Mouse (Mus musculus) kidney, postnatal 0 days (tissue): ENCODE results near the gene Basp1. TPM values are rescaled to one million over a fixed set of nuclear protein-coding genes. Genes with fewer than 3 reads are reported as not detected.

Source experiments
- ATAC-seq: fragments of 200-750 bp; cut with Nextera tagmentation; replicated peaks from 2 replicates; pipeline ENCODE4 v1.8.0; 2017; ENCODE audit warnings: low read depth, moderate number of reproducible peaks, moderate TSS enrichment, moderate library complexity; ENCODE audit not compliant: low FRiP score
- DNase-seq: peaks from one replicate; pipeline ENCODE4 v3.0.0-alpha.2; 2016; ENCODE audit warnings: low spot score
- H3K27ac ChIP-seq: fragments of 300-500 bp; sonication (generic); 2 replicates; pipeline ENCODE4 v1.5.1; 2014; ENCODE audit warnings: mild to moderate bottlenecking
- H3K27me3 ChIP-seq: fragments of 300-500 bp; sonication (generic); 2 replicates; pipeline ENCODE4 v1.6.1; 2014; ENCODE audit warnings: low read length, mixed read lengths; ENCODE audit not compliant: insufficient read depth
- H3K36me3 ChIP-seq: fragments of 300-500 bp; sonication (generic); 2 replicates; pipeline ENCODE4 v1.6.1; 2014; ENCODE audit warnings: low read length, mixed read lengths; ENCODE audit not compliant: insufficient read depth
- H3K4me1 ChIP-seq: fragments of 300-500 bp; sonication (generic); replicated peaks from 2 replicates; pipeline ENCODE4 v1.6.1; 2014; ENCODE audit warnings: antibody characterized with exemption, low read length, mixed read lengths; ENCODE audit not compliant: insufficient read depth
- H3K4me2 ChIP-seq: fragments of 300-500 bp; sonication (generic); 2 replicates; pipeline ENCODE4 v1.6.1; 2014; ENCODE audit warnings: mild to moderate bottlenecking, low read length, moderate library complexity, mixed read lengths
- H3K4me3 ChIP-seq: fragments of 300-500 bp; sonication (generic); replicated peaks from 2 replicates; pipeline ENCODE4 v1.5.1; 2014; ENCODE audit warnings: low read depth, low read length
- H3K9ac ChIP-seq: fragments of 300-500 bp; sonication (generic); 2 replicates; pipeline ENCODE4 v1.6.1; 2014; ENCODE audit warnings: low read depth, low read length
- H3K9me3 ChIP-seq: fragments of 300-500 bp; sonication (generic); replicated peaks from 2 replicates; pipeline ENCODE4 v1.6.1; 2016; ENCODE audit warnings: low read length, inconsistent platforms, mixed read lengths
- CTCF ChIP-seq: IDR thresholded peaks from 2 replicates; pipeline ENCODE4 v1.5.1; 2016; ENCODE audit warnings: antibody characterized with exemption, low read depth, mild to moderate bottlenecking, moderate library complexity
- WGBS: fragments of 180-500 bp; shearing (Covaris S2); extraction: QIAGEN DNeasy Blood & Tissue Kit; methylation state at CpG from one replicate; pipeline ENCODE4 v1.1.7; 2014; 5-methylcytosine and 5-hydroxymethylcytosine counted together
- polyA plus RNA-seq: library from polyadenylated mRNA; unstranded; fragments of >200 nt; fragmentation: Nextera tagmentation; extraction: Ambion mirVana; gene quantifications from 2 replicates; pipeline ENCODE4 v1.2.1, GENCODE M21; 2015

The Basp1 gene
- polyA plus RNA-seq, 1 experiment from 2014 or later, result 31.7 TPM

- Histone ChIP-seq H3K9me3 (no peaks in the 10 kb centered on the region), H3K9ac (no peak overlapping the region), H3K36me3 (no peaks in the 10 kb centered on the region), H3K27ac (no peak overlapping the region), H3K4me3 (no peak overlapping the region), H3K27me3 (no peaks in the 10 kb centered on the region), H3K4me2 (no peak overlapping the region), H3K4me1 (no peaks in the 10 kb centered on the region)
- TF ChIP-seq CTCF, result no peak
- 87% methylated on average over 3 of the region's 3 CpGs for WGBS
- no peak for DNase-seq
- ATAC-seq, result no peak
These were observed 11.6 kb downstream of the Basp1 start for GRCm38 (mm10) chr15:25402001-25402400.

DNA sequence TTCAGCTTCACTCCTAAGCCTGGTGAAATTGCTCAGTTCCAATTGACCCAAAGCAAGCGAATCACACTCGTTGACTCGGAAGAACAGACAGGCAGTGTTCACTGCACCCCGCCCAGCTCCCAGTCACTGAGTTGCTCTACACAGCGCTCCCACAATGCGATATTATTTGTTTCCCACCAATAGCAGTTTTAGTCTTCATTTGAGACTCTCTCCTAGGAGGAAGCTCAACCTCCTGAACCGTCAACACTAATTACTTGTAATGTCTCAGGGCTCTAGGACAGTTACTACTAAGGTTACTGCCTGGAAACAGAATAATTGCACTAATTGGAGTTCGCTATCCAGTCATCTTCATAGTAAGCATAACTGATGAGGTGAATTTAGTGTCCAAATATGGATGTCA, 13.3 kb downstream of the Basp1 start:
- Histone ChIP-seq H3K27ac (no peak overlapping the region), H3K27me3 (no peaks in the 10 kb centered on the region), H3K4me1 (no peaks in the 10 kb centered on the region), H3K4me3 (no peak overlapping the region), H3K4me2 (no peak overlapping the region), H3K36me3 (no peaks in the 10 kb centered on the region), H3K9ac (no peak overlapping the region), H3K9me3 (no peaks in the 10 kb centered on the region)
- no peak for TF ChIP-seq CTCF
- ATAC-seq (no peak), DNase-seq (no peak)
- whole genome bisulfite sequencing, result 90% methylated on average over 8 of the region's 8 CpGs

DNA sequence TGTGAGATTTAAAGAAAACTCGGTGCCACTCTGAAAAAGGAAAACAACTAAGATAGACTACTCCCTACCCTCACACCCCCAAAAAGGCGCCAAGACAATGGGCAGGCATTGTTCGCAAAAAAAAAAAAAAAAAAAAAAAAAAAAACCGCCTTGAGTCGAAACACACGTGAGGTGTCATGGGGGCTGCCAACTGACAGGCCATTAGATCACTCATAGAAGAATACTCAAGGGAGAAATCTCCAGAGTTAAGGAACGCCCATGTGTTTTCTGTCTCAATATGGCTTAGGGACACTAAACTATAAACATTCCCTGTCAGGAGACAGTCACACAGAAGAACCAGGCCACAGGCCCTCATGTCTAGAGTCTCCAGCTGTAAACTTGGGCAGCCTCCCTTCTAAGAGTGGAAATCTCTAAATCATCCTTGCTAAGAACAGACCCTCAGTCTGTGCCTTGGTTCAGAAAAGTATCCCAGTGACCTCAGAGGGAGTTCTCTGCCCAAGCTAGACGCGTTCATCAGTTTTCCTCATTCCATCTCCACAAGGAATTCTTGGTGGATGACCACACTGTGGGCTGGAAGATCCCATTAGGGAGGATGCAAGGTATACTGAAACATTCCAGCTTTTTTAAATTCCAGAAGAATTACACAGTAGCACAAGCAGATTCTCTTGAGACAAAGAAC, 17.5 kb downstream of the Basp1 start:
- Histone ChIP-seq H3K4me3 (no peak overlapping the region), H3K36me3 (no peaks in the 10 kb centered on the region), H3K4me1 (no peaks in the 10 kb centered on the region), H3K27ac (no peak overlapping the region), H3K9ac (no peak overlapping the region), H3K4me2 (no peak overlapping the region), H3K27me3 (no peaks in the 10 kb centered on the region), H3K9me3 (no peaks in the 10 kb centered on the region)
- ATAC-seq (no peak), DNase-seq (peak; percentile 25)
- no peak for TF ChIP-seq CTCF
- WGBS, result 60% methylated on average over 9 of the region's 9 CpGs

DNA sequence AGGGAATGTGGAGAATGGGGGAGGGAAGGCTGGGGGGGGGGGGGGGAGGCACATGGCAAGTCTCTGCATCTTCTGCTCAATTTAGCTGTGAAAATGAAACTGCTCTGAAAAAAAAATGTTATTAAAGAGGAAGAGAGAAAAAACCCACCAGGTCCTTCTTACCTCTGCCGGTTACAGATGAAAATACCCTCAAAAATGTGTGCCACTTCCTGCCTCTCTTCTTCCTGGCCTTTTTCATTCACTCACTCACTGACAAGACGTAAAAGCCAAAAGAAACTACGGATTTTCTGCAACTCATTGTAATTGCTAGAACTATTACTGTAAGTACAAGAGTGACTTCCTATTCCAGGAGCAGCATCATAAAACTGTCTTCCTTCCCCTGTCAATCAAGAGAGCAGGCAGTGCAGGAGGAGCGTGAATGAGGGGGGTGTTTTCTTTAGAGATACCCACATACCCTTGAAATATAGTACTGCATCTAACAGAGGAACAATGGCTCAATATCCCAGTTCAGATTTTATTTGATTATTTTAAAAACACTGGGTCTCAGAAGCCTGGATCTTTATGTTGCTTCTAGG, 21.0 kb downstream of the Basp1 start:
- Histone ChIP-seq H3K9me3 (no peaks in the 10 kb centered on the region), H3K4me2 (no peak overlapping the region), H3K9ac (no peak overlapping the region), H3K27me3 (no peaks in the 10 kb centered on the region), H3K27ac (no peak overlapping the region), H3K36me3 (no peaks in the 10 kb centered on the region), H3K4me3 (no peak overlapping the region), H3K4me1 (no peaks in the 10 kb centered on the region)
- no peak for TF ChIP-seq CTCF
- DNase-seq (no peak), ATAC-seq (no peak)
- 57% methylated on average over 4 of the region's 4 CpGs for WGBS

DNA sequence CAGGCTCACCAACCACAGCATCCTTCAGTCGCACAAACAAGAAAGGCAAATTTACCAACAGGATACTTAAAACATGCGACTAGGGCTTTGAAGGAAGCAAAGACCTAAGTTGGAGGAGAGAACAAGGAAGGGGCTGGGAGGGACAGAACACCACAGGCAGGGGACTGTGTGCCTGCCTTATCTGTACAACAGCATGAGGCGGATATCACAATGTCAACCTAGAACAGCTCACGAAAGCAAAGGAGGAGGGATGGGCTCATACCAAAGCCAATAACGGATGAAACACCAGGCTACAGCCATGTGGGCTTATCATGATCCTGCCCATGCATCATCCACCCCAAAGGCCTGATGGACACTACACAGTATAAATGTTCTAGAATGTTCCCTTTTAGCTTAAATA, 22.4 kb downstream of the Basp1 start:
- Histone ChIP-seq H3K9ac (no peak overlapping the region), H3K27ac (no peak overlapping the region), H3K36me3 (no peaks in the 10 kb centered on the region), H3K4me1 (no peaks in the 10 kb centered on the region), H3K27me3 (no peaks in the 10 kb centered on the region), H3K4me3 (no peak overlapping the region), H3K4me2 (no peak overlapping the region), H3K9me3 (no peaks in the 10 kb centered on the region)
- DNase-seq, result no peak
- ATAC-seq, result no peak
- WGBS, result 90% methylated on average over 5 of the region's 5 CpGs
- TF ChIP-seq CTCF, result no peak

GRCm38 (mm10) chr15:25387572-25387971, 26.0 kb downstream of the Basp1 start:
- 80% methylated on average over 6 of the region's 6 CpGs for WGBS
- DNase-seq (no peak), ATAC-seq (no peak)
- no peak for TF ChIP-seq CTCF
- Histone ChIP-seq H3K4me2 (no peak overlapping the region), H3K36me3 (no peaks in the 10 kb centered on the region), H3K9ac (no peak overlapping the region), H3K27ac (no peak overlapping the region), H3K4me3 (no peak overlapping the region), H3K9me3 (no peaks in the 10 kb centered on the region), H3K4me1 (no peaks in the 10 kb centered on the region), H3K27me3 (no peaks in the 10 kb centered on the region)
